ENCODE assay signal across 7 mouse cellular contexts in genomic region chr12:9570496-9570995, GRCm38 (mm10). TPM values are rescaled to one million over a fixed set of nuclear protein-coding genes. Genes with fewer than 3 reads are reported as not detected.
DNase-seq lines count a peak whose midpoint lies in the region; ATAC-seq lines count a peak whose summit lies in the region.

No protein-coding gene starts in this region.

- no peaks in the 10 kb centered on the region for H3K4me1 ChIP-seq in brown adipose tissue, adult 24 weeks (ENCODE audit: control insufficient read depth, insufficient read depth, insufficient read length, low read length)
- H3K4me1 ChIP-seq in hindbrain, embryonic 12.5 days, result peaks cover 20% of the 10 kb centered on the region
- H3K4me1 ChIP-seq in midbrain, embryonic 11.5 days (ENCODE audit: control insufficient read depth, insufficient read depth, low read length), result peaks cover 4% of the 10 kb centered on the region; the same call in 1 of the 2 replicates

- under 1% methylated on average over 17 of the region's 17 CpGs for WGBS in hindbrain, embryonic 12.5 days
- WGBS in midbrain, embryonic 11.5 days, result under 1% methylated on average over 17 of the region's 17 CpGs

- no peak overlapping the region for H3K9ac ChIP-seq in hindbrain, embryonic 12.5 days
- no peak overlapping the region for H3K9ac ChIP-seq in midbrain, embryonic 11.5 days (ENCODE audit: low read length)

- H3K4me3 ChIP-seq in brown adipose tissue, adult 24 weeks (ENCODE audit: insufficient read depth, low read depth, low read length), result peak overlapping the region; percentile 50
- H3K4me3 ChIP-seq in hindbrain, embryonic 12.5 days, result peak overlapping the region; percentile 26
- H3K4me3 ChIP-seq in midbrain, embryonic 11.5 days (ENCODE audit: low read depth, low read length), result peak overlapping the region; percentile 18

- DNase-seq in Muller cell, postnatal 12 days (ENCODE audit: inconsistent ontology term), result peak; percentile 46
- DNase-seq in midbrain, embryonic 11.5 days (ENCODE audit: low spot score, missing footprints), result peak; percentile 94
- DNase-seq in frontal cortex, postnatal 25 days (ENCODE audit: low spot score in 2 of 2), result no peak
- no peak for DNase-seq in left cerebral cortex, adult 11 months (ENCODE audit: low spot score)

- H3K9me3 ChIP-seq in hindbrain, embryonic 12.5 days (replicated peaks), result no peaks in the 10 kb centered on the region
- no peaks in the 10 kb centered on the region for H3K9me3 ChIP-seq in midbrain, embryonic 11.5 days (ENCODE audit: control insufficient read depth, low read length)

- peaks cover 66% of the 10 kb centered on the region for H3K27me3 ChIP-seq in hindbrain, embryonic 12.5 days
- H3K27me3 ChIP-seq in midbrain, embryonic 11.5 days (ENCODE audit: control insufficient read depth, insufficient read depth, low read length), result peaks cover 54% of the 10 kb centered on the region

- H3K36me3 ChIP-seq in hindbrain, embryonic 12.5 days, result no peaks in the 10 kb centered on the region
- no peaks in the 10 kb centered on the region for H3K36me3 ChIP-seq in midbrain, embryonic 11.5 days (ENCODE audit: control insufficient read depth, insufficient read depth, low read length)

- ATAC-seq in hindbrain, embryonic 12.5 days (ENCODE audit: low FRiP score), result no peak
- ATAC-seq in midbrain, embryonic 11.5 days (ENCODE audit: low FRiP score), result no peak
- no peak for ATAC-seq in CD4-positive, CD25-positive, alpha-beta regulatory T cell, adult 4 months

- no peak overlapping the region for H3K27ac ChIP-seq in brown adipose tissue, adult 24 weeks (replicated peaks; ENCODE audit: low read depth, low read length)
- H3K27ac ChIP-seq in hindbrain, embryonic 12.5 days, result no peak overlapping the region
- no peak overlapping the region for H3K27ac ChIP-seq in midbrain, embryonic 11.5 days (ENCODE audit: low read depth, low read length)

- peak overlapping the region; percentile 53 for H3K4me2 ChIP-seq in hindbrain, embryonic 12.5 days (replicated peaks)
- H3K4me2 ChIP-seq in midbrain, embryonic 11.5 days, result peak overlapping the region; percentile 42

RNA-seq across cellular contexts. Expression of gene Osr1, which starts 0.6 kb away (rescaled TPM):
- polyA plus RNA-seq in brown adipose tissue, adult 24 weeks (2012; ENCODE audit: insufficient read depth, insufficient read length, missing spikeins), result 1.3 and 3.8 TPM in 2 replicates
- polyA plus RNA-seq in hindbrain, embryonic 12.5 days (2016; fragmentation: Nextera tagmentation; extraction: Ambion mirVana), result 19.7 and 37.7 TPM in 2 replicates
- polyA plus RNA-seq in midbrain, embryonic 11.5 days (2014; fragmentation: Nextera tagmentation; extraction: Ambion mirVana), result 15.6 and 16.5 TPM in 2 replicates
- not detected for polyA plus RNA-seq in CD4-positive, CD25-positive, alpha-beta regulatory T cell, adult 4 months (2017; shearing (Covaris generic))

Comparison
In these comparisons a context has a peak if more than half of its experiments do, and no peak if none do; other contexts are left out.
1. DNase-seq: peak in Muller cell, postnatal 12 days (single experiment) and midbrain, embryonic 11.5 days (single experiment); none in frontal cortex, postnatal 25 days (0 of 2) and left cerebral cortex, adult 11 months (single experiment).
2. Peak in every context shown above with its lines, with median percentiles within 50 percentile points of each other: H3K4me3 ChIP-seq.